Mouse (Mus musculus) heart, adult 18-20 months (tissue): ENCODE data around the gene Cox20. TPM values are rescaled to one million over a fixed set of nuclear protein-coding genes. Genes with fewer than 3 reads are reported as not detected.
"Not testable (repeated sequence)": the region's sequence is repeated elsewhere in the genome, so short reads cannot be mapped to it uniquely, and the experiment has no call there.

Source experiments
- DNase-seq, 2 experiments: peaks; one replicate each; pipeline ENCODE4 v3.0.0; 2021 to 2022; ENCODE audit warnings: mixed read lengths in 1 of 2
- long read RNA-seq, 2 experiments: library from polyadenylated mRNA; stranded (forward); transcript quantifications; one replicate each; pipeline ENCODE4 v2.0.0; 2021
- total RNA-seq, 2 experiments: library from RNA; stranded (reverse); gene quantifications; 2 replicates each; pipeline ENCODE4 v1.2.3; 2021

Cox20 gene
- total RNA-seq, result 100 to 1,000 TPM; 120 to 123 TPM
- long read RNA-seq, experiment 1, transcript Cox20-201 (4 exons, 471 nt), result major isoform, 177 of 194 reads
- long read RNA-seq, experiment 1, partial matches to known transcripts, result 1 of 194 reads
- long read RNA-seq, experiment 1, other reads (novel, unspliced or antisense), result 16 of 194 reads
- long read RNA-seq, experiment 2, transcript Cox20-201 (4 exons, 471 nt), result major isoform, 164 of 182 reads
- long read RNA-seq, experiment 2, partial matches to known transcripts, result 3 of 182 reads
- long read RNA-seq, experiment 2, other reads (novel, unspliced or antisense), result 13 of 182 reads

- peak; percentile 98 for DNase-seq
Measured at GRCm38 (mm10) chr1:178318389-178319184, at the start of gene Cox20. Gene Cox20, plus strand, starts transcription at chr1:178319130.

- no peak for DNase-seq
Measured at GRCm38 (mm10) chr1:178270635-178271034, 48.3 kb upstream of the Cox20 start.

- DNase-seq, result no peak
Measured at GRCm38 (mm10) chr1:178275174-178275730, 43.7 kb upstream of the Cox20 start.

GRCm38 (mm10) chr1:178275738-178276053, 43.2 kb upstream of the Cox20 start:
- no peak for DNase-seq

- DNase-seq, result peak; percentile 14 to 40
Measured at GRCm38 (mm10) chr1:178276054-178276911, 42.6 kb upstream of the Cox20 start.

GRCm38 (mm10) chr1:178283314-178283713, 35.6 kb upstream of the Cox20 start:
- not testable (repeated sequence) for DNase-seq

- DNase-seq, result no peak
Measured at GRCm38 (mm10) chr1:178283946-178284720, 34.8 kb upstream of the Cox20 start.

GRCm38 (mm10) chr1:178287601-178288176, 31.2 kb upstream of the Cox20 start:
- no peak for DNase-seq

GRCm38 (mm10) chr1:178291716-178292115, 27.2 kb upstream of the Cox20 start:
- DNase-seq, result no peak

GRCm38 (mm10) chr1:178294051-178294450, 24.9 kb upstream of the Cox20 start:
- DNase-seq, result no peak

- not testable (repeated sequence) for DNase-seq
Measured at GRCm38 (mm10) chr1:178301261-178301660, 17.7 kb upstream of the Cox20 start.

- DNase-seq, result peak; percentile 56 to 89
Measured at GRCm38 (mm10) chr1:178303425-178303824, 15.5 kb upstream of the Cox20 start.

GRCm38 (mm10) chr1:178309487-178309886, 9.4 kb upstream of the Cox20 start:
- DNase-seq, result no peak

GRCm38 (mm10) chr1:178310128-178310527, 8.8 kb upstream of the Cox20 start:
- peak in 1 of 2 experiments; percentile 7 for DNase-seq

GRCm38 (mm10) chr1:178313039-178313597, 5.8 kb upstream of the Cox20 start:
- no peak for DNase-seq

GRCm38 (mm10) chr1:178314236-178314635, 4.7 kb upstream of the Cox20 start:
- no peak for DNase-seq

- no peak for DNase-seq
Measured at GRCm38 (mm10) chr1:178317275-178318001, 1.5 kb upstream of the Cox20 start.

- peak in 1 of 2 experiments; percentile 95 for DNase-seq
Measured at GRCm38 (mm10) chr1:178318002-178318388, 935 bp upstream of the Cox20 start.

GRCm38 (mm10) chr1:178319295-178320037, 536 bp downstream of the Cox20 start:
- no peak for DNase-seq
